Mouse (Mus musculus) MEL (cell line): ENCODE measurements at regions not wholly inside any gene's neighbourhood (a gene's known extent, or its start where the extent isn't known, plus 50 kb on each side); places are given as distances from the start of the nearest gene placed in this dataset.

ENCODE experiments used
- DNase-seq: peaks from one replicate; pipeline ENCODE4 v3.0.0; 2011; ENCODE audit warnings: low read depth, low spot score
- H3K27ac ChIP-seq: 2 replicates; pipeline ENCODE4 v1.5.1; 2012; ENCODE audit warnings: low read depth, mild to moderate bottlenecking, control low read depth, low read length, moderate library complexity; ENCODE audit not compliant: control insufficient read depth
- H3K27me3 ChIP-seq, 2 experiments: fragments of 150-350 bp in 1 of 2; sonication (generic) in 1 of 2; 2 replicates each; pipeline ENCODE4 v1.6.1; 2012; ENCODE audit warnings: low read length in 2 of 2, mild to moderate bottlenecking in 2 of 2, improper control_type of control experiment in 1 of 2, moderate library complexity in 1 of 2; ENCODE audit not compliant: insufficient read depth in 2 of 2, control insufficient read depth in 1 of 2
- H3K36me3 ChIP-seq, 2 experiments: 2 replicates each; pipeline ENCODE4 v1.6.1; 2012 to 2014; ENCODE audit warnings: low read length in 2 of 2, improper control_type of control experiment in 1 of 2, inconsistent platforms in 1 of 2, mild to moderate bottlenecking in 1 of 2; ENCODE audit not compliant: insufficient read depth in 2 of 2, control insufficient read depth in 1 of 2
- H3K4me1 ChIP-seq, 2 experiments: fragments of 150-350 bp in 1 of 2; sonication (generic) in 1 of 2; 2 replicates each; pipeline ENCODE4 v1.6.1; 2012; ENCODE audit warnings: low read length in 2 of 2, improper control_type of control experiment in 1 of 2, mild to moderate bottlenecking in 1 of 2; ENCODE audit not compliant: insufficient read depth in 2 of 2, control insufficient read depth in 1 of 2
- H3K4me3 ChIP-seq, 2 experiments: fragments of 150-350 bp in 1 of 2; sonication (generic) in 1 of 2; 2 replicates each; pipeline ENCODE4 v1.5.1; 2012; ENCODE audit warnings: low read depth in 2 of 2, low read length in 2 of 2, mild to moderate bottlenecking in 2 of 2, moderate library complexity in 2 of 2, control low read depth in 1 of 2, improper control_type of control experiment in 1 of 2; ENCODE audit not compliant: control insufficient read depth in 1 of 2, insufficient read depth in 1 of 2
- H3K79me2 ChIP-seq: 2 replicates; pipeline ENCODE4 v1.6.1; 2012; ENCODE audit warnings: mild to moderate bottlenecking, low read length, moderate library complexity; ENCODE audit not compliant: control insufficient read depth, poor library complexity, insufficient read depth
- H3K9ac ChIP-seq: 2 replicates; pipeline ENCODE4 v1.6.1; 2012; ENCODE audit warnings: low read depth, mild to moderate bottlenecking, control low read depth, low read length, moderate library complexity; ENCODE audit not compliant: control insufficient read depth, poor library complexity, severe bottlenecking
- H3K9me3 ChIP-seq: fragments of 150-350 bp; sonication (generic); replicated peaks from 2 replicates; pipeline ENCODE4 v1.6.1; 2012; ENCODE audit warnings: mild to moderate bottlenecking, low read length, improper control_type of control experiment, moderate library complexity; ENCODE audit not compliant: insufficient read depth
- BHLHE40 ChIP-seq: IDR thresholded peaks from 2 replicates; pipeline ENCODE4 v1.6.1; 2012; ENCODE audit warnings: low read depth, mild to moderate bottlenecking, inconsistent platforms, low read length, improper control_type of control experiment, borderline replicate concordance
- CHD1 ChIP-seq: IDR thresholded peaks from 2 replicates; pipeline ENCODE4 v1.6.1; 2012; ENCODE audit warnings: low read depth, mild to moderate bottlenecking, inconsistent platforms, low read length, improper control_type of control experiment
- CHD2 ChIP-seq: IDR thresholded peaks from 2 replicates; pipeline ENCODE4 v1.6.1; 2011; ENCODE audit warnings: low read length, improper control_type of control experiment
- E2F4 ChIP-seq: IDR thresholded peaks from 2 replicates; pipeline ENCODE4 v1.6.1; 2011; ENCODE audit warnings: low read depth, low read length, improper control_type of control experiment, borderline replicate concordance
- ELF1 ChIP-seq: IDR thresholded peaks from 2 replicates; pipeline ENCODE4 v1.6.1; 2014; ENCODE audit warnings: low read depth, mild to moderate bottlenecking, inconsistent platforms, low read length, improper control_type of control experiment, moderate library complexity
- EP300 ChIP-seq, 2 experiments: IDR thresholded peaks; 2 replicates each; pipeline ENCODE4 v1.6.1; 2011; ENCODE audit warnings: improper control_type of control experiment in 2 of 2, low read length in 2 of 2, low read depth in 1 of 2, mild to moderate bottlenecking in 1 of 2
- GABPA ChIP-seq: IDR thresholded peaks from 2 replicates; pipeline ENCODE4 v1.6.1; 2012; ENCODE audit warnings: low read depth, mild to moderate bottlenecking, inconsistent platforms, low read length, improper control_type of control experiment, moderate library complexity
- GATA1 ChIP-seq: IDR thresholded peaks from 2 replicates; pipeline ENCODE4 v1.6.1; 2011; ENCODE audit warnings: low read depth, low read length, improper control_type of control experiment
- JUND ChIP-seq: IDR thresholded peaks from 2 replicates; pipeline ENCODE4 v1.6.1; 2011; ENCODE audit warnings: low read depth, mild to moderate bottlenecking, improper control_type of control experiment, low read length
- MAZ ChIP-seq: IDR thresholded peaks from 2 replicates; pipeline ENCODE4 v1.6.1; 2012; ENCODE audit warnings: low read depth, mild to moderate bottlenecking, inconsistent platforms, low read length, improper control_type of control experiment
- MEF2A ChIP-seq: IDR thresholded peaks from 2 replicates; pipeline ENCODE4 v1.6.1; 2014; ENCODE audit warnings: low read depth, mild to moderate bottlenecking, inconsistent platforms, low read length, improper control_type of control experiment; ENCODE audit not compliant: poor library complexity, insufficient replicate concordance, severe bottlenecking; ENCODE audit errors: extremely low read depth
- POLR2A ChIP-seq, 2 experiments: IDR thresholded peaks; 2 replicates each; pipeline ENCODE4 v1.6.1; 2011 to 2012; ENCODE audit warnings: low read length in 2 of 2, mild to moderate bottlenecking in 2 of 2, control low read depth in 1 of 2, improper control_type of control experiment in 1 of 2, low read depth in 1 of 2, moderate library complexity in 1 of 2; ENCODE audit not compliant: control insufficient read depth in 1 of 2, insufficient read depth in 1 of 2, poor library complexity in 1 of 2
- RCOR1 ChIP-seq: IDR thresholded peaks from 2 replicates; pipeline ENCODE4 v1.6.1; 2012; ENCODE audit warnings: low read depth, mild to moderate bottlenecking, inconsistent platforms, low read length, improper control_type of control experiment
- SIN3A ChIP-seq: IDR thresholded peaks from 2 replicates; pipeline ENCODE4 v1.6.1; 2012; ENCODE audit warnings: low read length, improper control_type of control experiment, inconsistent platforms
- TCF12 ChIP-seq: IDR thresholded peaks from 2 replicates; pipeline ENCODE4 v1.6.1; 2014; ENCODE audit warnings: low read depth, mild to moderate bottlenecking, inconsistent platforms, low read length, improper control_type of control experiment, moderate library complexity
- USF1 ChIP-seq: IDR thresholded peaks from 2 replicates; pipeline ENCODE4 v1.6.1; 2014; ENCODE audit warnings: low read depth, mild to moderate bottlenecking, inconsistent platforms, low read length, improper control_type of control experiment, moderate library complexity

- no peak overlapping the region for H3K4me3 ChIP-seq
- H3K27ac ChIP-seq, result no peak overlapping the region
- H3K9me3 ChIP-seq, result no peaks in the 10 kb centered on the region
- TF ChIP-seq SIN3A (no peak), MAZ (no peak), E2F4 (no peak), MEF2A (no peak), RCOR1 (no peak), USF1 (no peak)
- H3K9ac ChIP-seq, result no peak overlapping the region
- DNase-seq, result no peak
- no peaks in the 10 kb centered on the region for H3K79me2 ChIP-seq
- H3K4me1 ChIP-seq, result no peaks in the 10 kb centered on the region
- H3K36me3 ChIP-seq, result no peaks in the 10 kb centered on the region
- H3K27me3 ChIP-seq, result no peaks in the 10 kb centered on the region
These were observed 166.7 kb upstream of the Cd180 start for GRCm38 (mm10) chr13:102526621-102527140.

- no peaks in the 10 kb centered on the region for H3K27me3 ChIP-seq
- no peaks in the 10 kb centered on the region for H3K79me2 ChIP-seq
- no peaks in the 10 kb centered on the region for H3K4me1 ChIP-seq
- H3K9me3 ChIP-seq, result no peaks in the 10 kb centered on the region
- no peak overlapping the region for H3K4me3 ChIP-seq
- H3K9ac ChIP-seq, result no peak overlapping the region
- DNase-seq, result no peak
- no peaks in the 10 kb centered on the region for H3K36me3 ChIP-seq
- no peak overlapping the region for H3K27ac ChIP-seq
- TF ChIP-seq POLR2A (IDR thresholded peaks at IDR 0.05; ENCODE audit: control insufficient read depth in 1 of 2, insufficient read depth in 1 of 2, low read depth in 1 of 2, low read length in 2 of 2, poor library complexity in 1 of 2), result no peak
- TF ChIP-seq GATA1, result no peak
- TF ChIP-seq CHD2, result no peak
- no peak for TF ChIP-seq JUND
- TF ChIP-seq GABPA, result no peak
- TF ChIP-seq TCF12, result no peak
- no peak for TF ChIP-seq BHLHE40
- no peak for TF ChIP-seq EP300 (IDR thresholded peaks at IDR 0.05; ENCODE audit: low read depth in 1 of 2, low read length in 2 of 2)
- TF ChIP-seq ELF1, result no peak
- TF ChIP-seq CHD1, result no peak
- TF ChIP-seq, all 39 proteins: peak for 0
These were observed 159.6 kb upstream of the Cd180 start for GRCm38 (mm10) chr13:102533784-102534183.
